Mouse (Mus musculus) G1E (cell line): ENCODE results near the gene Eng. TPM values are rescaled to one million over a fixed set of nuclear protein-coding genes. Genes with fewer than 3 reads are reported as not detected.

ENCODE experiments used
- ATAC-seq: 2 replicates; pipeline ENCODE4 v1.8.0; 2016; ENCODE audit warnings: mild to moderate bottlenecking; ENCODE audit not compliant: insufficient number of reproducible peaks, poor library complexity, low FRiP score, severe bottlenecking; ENCODE audit errors: extremely low read depth
- DNase-seq: peaks from one replicate; pipeline ENCODE4 v3.0.0; 2012; ENCODE audit warnings: low spot score
- H3K27me3 ChIP-seq: 2 replicates; pipeline ENCODE4 v1.6.1; 2012; ENCODE audit warnings: mild to moderate bottlenecking, low read length, inconsistent platforms; ENCODE audit not compliant: insufficient read depth
- H3K36me3 ChIP-seq: replicated peaks from 2 replicates; pipeline ENCODE3; 2012; ENCODE audit warnings: mild to moderate bottlenecking, inconsistent platforms
- H3K4me1 ChIP-seq: 2 replicates; pipeline ENCODE4 v1.6.1; 2012; ENCODE audit warnings: low read depth, low read length, inconsistent platforms, mixed read lengths; ENCODE audit not compliant: insufficient read depth
- H3K4me3 ChIP-seq: 2 replicates; pipeline ENCODE4 v1.5.1; 2012; ENCODE audit warnings: low read depth, mild to moderate bottlenecking, inconsistent platforms, low read length, moderate library complexity, mixed read lengths
- H3K9me3 ChIP-seq: replicated peaks from 2 replicates; pipeline ENCODE4 v1.6.1; 2012; ENCODE audit warnings: inconsistent platforms
- CTCF ChIP-seq: IDR thresholded peaks from 2 replicates; pipeline ENCODE4 v1.5.1; 2012; ENCODE audit warnings: low read depth, low read length, inconsistent platforms, mixed read lengths
- GATA1 ChIP-seq: IDR thresholded peaks from 2 replicates; pipeline ENCODE4 v1.6.1; 2012; ENCODE audit warnings: borderline replicate concordance, low read length, inconsistent platforms, mixed read lengths
- GATA2 ChIP-seq: IDR thresholded peaks from 2 replicates; pipeline ENCODE4 v1.6.1; 2012; ENCODE audit warnings: low read depth, low read length, inconsistent platforms, borderline replicate concordance
- POLR2AphosphoS5 ChIP-seq: IDR thresholded peaks from 2 replicates; pipeline ENCODE4 v1.6.1; 2012; ENCODE audit warnings: low read depth, low read length, inconsistent platforms; ENCODE audit not compliant: insufficient replicate concordance
- TAL1 ChIP-seq: conservative IDR thresholded peaks from 2 replicates; pipeline ENCODE4 v1.6.1; 2012; ENCODE audit warnings: low read depth, low read length, inconsistent platforms, mixed read lengths
- polyA plus RNA-seq: library from polyadenylated mRNA; stranded (reverse); fragments of >175 nt; gene quantifications from 2 replicates; pipeline ENCODE4 v1.2.3, GENCODE M21; 2012
- total RNA-seq, 2 experiments: library from RNA; stranded (forward) in 1 of 2; stranded (reverse) in 1 of 2; fragments of 200-1000 nt in 1 of 2; fragments of >200 nt in 1 of 2; fragmentation: Nextera tagmentation in 1 of 2; gene quantifications; 2 replicates each; pipeline ENCODE4 v1.2.3; 2014 to 2017

Gene Eng
- total and polyA plus RNA-seq, 3 experiments: 0.93 to 6.3 (median 4.4) TPM

GRCm38 (mm10) chr2:32694691-32695090 is 48.3 kb downstream of the Eng start:
- no peaks in the 10 kb centered on the region for H3K9me3 ChIP-seq
- ATAC-seq (no peak), DNase-seq (no peak)
- H3K4me1 ChIP-seq: peaks cover 39% of the 10 kb centered on the region
- TF ChIP-seq GATA1 (no peak), POLR2AphosphoS5 (no peak), TAL1 (no peak), CTCF (no peak), GATA2 (no peak)
- H3K36me3 ChIP-seq: peaks cover 30% of the 10 kb centered on the region
- no peaks in the 10 kb centered on the region for H3K27me3 ChIP-seq
- peak overlapping the region; percentile 93; the same call in 1 of the 2 replicates for H3K4me3 ChIP-seq

- ATAC-seq (no peak), DNase-seq (no peak)
- Histone ChIP-seq H3K4me3 (no peak overlapping the region), H3K36me3 (peaks cover 42% of the 10 kb centered on the region), H3K9me3 (no peaks in the 10 kb centered on the region), H3K27me3 (no peaks in the 10 kb centered on the region), H3K4me1 (peaks cover 15% of the 10 kb centered on the region; the same call in 1 of the 2 replicates)
- no peak for TF ChIP-seq TAL1
Measured at GRCm38 (mm10) chr2:32699680-32700079, 53.3 kb downstream of the Eng start.

- H3K4me1 ChIP-seq: peaks cover 13% of the 10 kb centered on the region; the same call in 1 of the 2 replicates
- H3K4me3 ChIP-seq: no peak overlapping the region
- DNase-seq (no peak), ATAC-seq (no peak)
- no peaks in the 10 kb centered on the region for H3K9me3 ChIP-seq
- H3K36me3 ChIP-seq: peaks cover 57% of the 10 kb centered on the region
- TF ChIP-seq POLR2AphosphoS5 (no peak), GATA1 (no peak), TAL1 (no peak), GATA2 (no peak), CTCF (no peak)
- no peaks in the 10 kb centered on the region for H3K27me3 ChIP-seq
Measured at GRCm38 (mm10) chr2:32700966-32701743, 54.8 kb downstream of the Eng start.

GRCm38 (mm10) chr2:32703046-32703445 is 56.7 kb downstream of the Eng start:
- TF ChIP-seq CTCF: no peak
- TF ChIP-seq POLR2AphosphoS5: no peak
- TF ChIP-seq GATA2: no peak
- TF ChIP-seq TAL1: no peak
- TF ChIP-seq GATA1: no peak
- no peak for ATAC-seq
- peaks cover 73% of the 10 kb centered on the region for H3K36me3 ChIP-seq

GRCm38 (mm10) chr2:32704021-32704421 is 57.6 kb downstream of the Eng start, which contains the start of gene Fpgs:
Fpgs (minus strand) TSS chr2:32704145.
- Histone ChIP-seq H3K27me3 (no peaks in the 10 kb centered on the region), H3K36me3 (peaks cover 83% of the 10 kb centered on the region), H3K4me1 (peaks cover 34% of the 10 kb centered on the region), H3K9me3 (no peaks in the 10 kb centered on the region), H3K4me3 (no peak within 1 kb of the TSS)
- DNase-seq (no peak), ATAC-seq (no peak)
- TF ChIP-seq POLR2AphosphoS5 (no peak), GATA2 (no peak), GATA1 (no peak), TAL1 (no peak), CTCF (no peak)

More at GRCm38 (mm10) chr2:32703046-32703445, 56.7 kb downstream of the Eng start:
- DNase-seq: no peak
- Histone ChIP-seq H3K27me3 (no peaks in the 10 kb centered on the region), H3K9me3 (no peaks in the 10 kb centered on the region), H3K4me1 (peaks cover 25% of the 10 kb centered on the region), H3K4me3 (no peak overlapping the region)

- Histone ChIP-seq H3K4me1 (peaks cover 39% of the 10 kb centered on the region), H3K9me3 (no peaks in the 10 kb centered on the region), H3K36me3 (peaks cover 93% of the 10 kb centered on the region), H3K4me3 (no peak overlapping the region), H3K27me3 (no peaks in the 10 kb centered on the region)
- ATAC-seq: no peak
- TF ChIP-seq POLR2AphosphoS5 (0 out of 2 replicates have a peak, but pooled peaks have one; percentile 63), GATA2 (no peak)
- DNase-seq: no peak
Measured at GRCm38 (mm10) chr2:32705018-32705417, 58.6 kb downstream of the Eng start.
